Comparison of ENCODE assay signal across 19 mouse cellular contexts in the genomic region with DNA sequence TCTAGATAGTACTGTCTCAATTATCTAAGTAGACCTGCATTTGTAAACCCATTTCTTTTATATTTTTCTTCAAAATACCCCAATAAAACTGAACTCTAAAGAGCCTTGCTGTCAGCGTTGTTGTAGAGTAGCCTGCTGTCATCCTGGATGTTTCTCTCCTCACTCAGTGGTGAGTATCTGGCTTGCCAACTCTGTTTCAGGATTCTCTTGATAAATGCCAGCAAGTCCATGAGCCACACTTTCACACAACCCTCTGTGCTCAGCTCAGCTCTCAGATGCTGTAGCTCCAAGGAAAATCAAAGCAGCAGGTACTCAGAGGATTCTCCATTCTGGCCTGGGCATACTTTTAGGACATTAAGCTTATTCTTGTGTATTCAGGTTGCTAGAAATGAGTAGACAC.
DNase-seq lines count a peak whose midpoint lies in the region; ATAC-seq lines count a peak whose summit lies in the region.
"Had no signal": no experiment of that assay in that cellular context is flagged by ENCODE, and none has a peak within 500 bp of the region (broad histone marks: within the 10 kb centered on the region; RNA-seq: fewer than 3 reads in every experiment).

No protein-coding gene starts in this region.

- no peak overlapping the region for H3K4me3 ChIP-seq in hindbrain, embryonic 16.5 days (ENCODE audit: low read length)
- no peak overlapping the region for H3K4me3 ChIP-seq in hindbrain, embryonic 13.5 days
- H3K4me3 ChIP-seq: forebrain, embryonic 13.5 days; hindbrain, embryonic 10.5 days; midbrain, embryonic 10.5 days had no signal

- H3K27me3 ChIP-seq in hindbrain, embryonic 16.5 days (replicated peaks; ENCODE audit: control insufficient read depth, insufficient read depth, low read length): no peaks in the 10 kb centered on the region
- no peaks in the 10 kb centered on the region for H3K27me3 ChIP-seq in hindbrain, embryonic 13.5 days
- H3K27me3 ChIP-seq: forebrain, embryonic 13.5 days had no signal

- H3K9me3 ChIP-seq in hindbrain, embryonic 16.5 days (ENCODE audit: control insufficient read depth, low read length): no peaks in the 10 kb centered on the region
- no peaks in the 10 kb centered on the region for H3K9me3 ChIP-seq in hindbrain, embryonic 13.5 days
- H3K9me3 ChIP-seq: forebrain, embryonic 13.5 days; hindbrain, embryonic 10.5 days; midbrain, embryonic 10.5 days had no signal

- no peaks in the 10 kb centered on the region for H3K4me1 ChIP-seq in hindbrain, embryonic 16.5 days (ENCODE audit: control insufficient read depth, insufficient read depth, low read depth, low read length)
- no peaks in the 10 kb centered on the region for H3K4me1 ChIP-seq in hindbrain, embryonic 13.5 days (replicated peaks)

- no peak overlapping the region for H3K9ac ChIP-seq in hindbrain, embryonic 16.5 days (ENCODE audit: low read depth, low read length)
- H3K9ac ChIP-seq in hindbrain, embryonic 13.5 days: no peak overlapping the region
- H3K9ac ChIP-seq: forebrain, embryonic 13.5 days had no signal

- H3K27ac ChIP-seq in hindbrain, embryonic 16.5 days (ENCODE audit: low read depth, low read length): no peak overlapping the region; the same call in 1 of the 2 replicates
- H3K27ac ChIP-seq in hindbrain, embryonic 13.5 days: no peak overlapping the region
- H3K27ac ChIP-seq: forebrain, embryonic 13.5 days; hindbrain, embryonic 10.5 days; macrophage; midbrain, embryonic 10.5 days had no signal

- peak; percentile 94 for ATAC-seq in cerebellum, adult (ENCODE audit: insufficient number of reproducible peaks, low FRiP score, low TSS enrichment)
- ATAC-seq in hindbrain, embryonic 16.5 days: 0 out of 2 replicates have a peak, but pooled peaks have one; percentile 38
- ATAC-seq in hindbrain, embryonic 13.5 days (ENCODE audit: low FRiP score): no peak
- ATAC-seq: activated CD4-positive, CD25-positive, alpha-beta regulatory T cell, adult 4 months; forebrain, embryonic 13.5 days; inflammation-experienced regulatory T-cells, adult 6 months had no signal

- no peak for DNase-seq in cerebellum, postnatal 4 days (ENCODE audit: low spot score in 2 of 2)
- peak; percentile 73 for DNase-seq in cerebellum, adult 11-12 months
- peak; percentile 83 to 84 for DNase-seq in cerebellum, postnatal 10 days
- no peak for DNase-seq in lung, postnatal 14 days
- no peak for DNase-seq in kidney, adult 18-20 months
- DNase-seq: adrenal gland, postnatal 10 days; gastrocnemius, postnatal 25 days; heart, adult 18-20 months; kidney, adult 8-10 months; kidney, postnatal 10 days had no signal

- H3K4me2 ChIP-seq in hindbrain, embryonic 16.5 days (ENCODE audit: low read length): no peak overlapping the region
- no peak overlapping the region for H3K4me2 ChIP-seq in hindbrain, embryonic 13.5 days
- H3K4me2 ChIP-seq: forebrain, embryonic 13.5 days had no signal

- no peaks in the 10 kb centered on the region for H3K36me3 ChIP-seq in hindbrain, embryonic 16.5 days (ENCODE audit: control insufficient read depth, insufficient read depth, low read length)
- no peaks in the 10 kb centered on the region for H3K36me3 ChIP-seq in hindbrain, embryonic 13.5 days
- H3K36me3 ChIP-seq: hindbrain, embryonic 10.5 days; midbrain, embryonic 10.5 days had no signal

- WGBS in hindbrain, embryonic 16.5 days: 81% methylated on average over 1 of the region's 1 CpGs
- 97% methylated on average over 1 of the region's 1 CpGs for WGBS in hindbrain, embryonic 13.5 days

Comparison
In these comparisons a context has a peak if more than half of its experiments do, and no peak if none do; other contexts are left out.
1. DNase-seq: peak in cerebellum, adult 11-12 months (single experiment) and cerebellum, postnatal 10 days (2 of 2); none in cerebellum, postnatal 4 days (0 of 2), lung, postnatal 14 days (single experiment) and kidney, adult 18-20 months (single experiment).